Comparison of ENCODE assay signal across 13 mouse cellular contexts in genomic region chr15:88579461-88579860, GRCm38 (mm10).
A peak's percentile ranks its signal among the peaks of the same experiment; 100 is the strongest.
DNase-seq lines count a peak whose midpoint lies in the region.
"Had no signal": no experiment of that assay in that cellular context is flagged by ENCODE, and none has a peak within 500 bp of the region (broad histone marks: within the 10 kb centered on the region; RNA-seq: fewer than 3 reads in every experiment).

No protein-coding gene starts in this region.

- DNase-seq in brain, adult 2 months (ENCODE audit: low read depth, low spot score): peak; percentile 93
- DNase-seq in cerebellum, adult 11 months: peak; percentile 87
- DNase-seq in cerebellum, adult 8-10 months: peak; percentile 88
- DNase-seq in cerebellum, postnatal 14 days: peak; percentile 89 to 95
- no peak for DNase-seq in liver
- DNase-seq in adrenal gland, adult (ENCODE audit: inconsistent age in 2 of 2, low spot score in 1 of 2): no peak
- no peak for DNase-seq in thymus, adult 18-20 months
- DNase-seq: adrenal gland, postnatal 10 days; gastrocnemius, postnatal 36 days; heart, adult 11 months; heart, postnatal 10 days; heart, postnatal 4 days; kidney, adult 2 months had no signal

Comparison
In these comparisons a context has a peak if more than half of its experiments do, and no peak if none do; other contexts are left out.
1. DNase-seq: peak in brain, adult 2 months (single experiment), cerebellum, adult 11 months (single experiment), cerebellum, adult 8-10 months (single experiment) and cerebellum, postnatal 14 days (2 of 2); none in liver (single experiment), adrenal gland, adult (0 of 2) and thymus, adult 18-20 months (0 of 2).